Mouse (Mus musculus): ENCODE data around the gene Tecpr1. TPM values are rescaled to one million over a fixed set of nuclear protein-coding genes. Genes with fewer than 3 reads are reported as not detected.

Gene Tecpr1
- polyA plus RNA-seq, 2 experiments from 2014 or later = 68.3 to 97.8 TPM

- no peak for ATAC-seq
Measured at GRCm38 (mm10) chr5:144207478-144207877, 15.9 kb downstream of the Tecpr1 start.

- ATAC-seq = no peak
Measured at GRCm38 (mm10) chr5:144206069-144206468, 17.3 kb downstream of the Tecpr1 start.

GRCm38 (mm10) chr5:144204911-144205310 lies 18.5 kb downstream of the Tecpr1 start:
- no peak for ATAC-seq

- ATAC-seq = no peak
Measured at GRCm38 (mm10) chr5:144204303-144204702, 19.1 kb downstream of the Tecpr1 start.

GRCm38 (mm10) chr5:144203398-144203959 lies 19.9 kb downstream of the Tecpr1 start:
- ATAC-seq = no peak

- ATAC-seq = no peak
Measured at GRCm38 (mm10) chr5:144202430-144202829, 21.0 kb downstream of the Tecpr1 start.

GRCm38 (mm10) chr5:144200616-144201015 lies 22.8 kb downstream of the Tecpr1 start:
- no peak for ATAC-seq

GRCm38 (mm10) chr5:144195567-144195966 lies 27.8 kb downstream of the Tecpr1 start:
- ATAC-seq = no peak

GRCm38 (mm10) chr5:144194416-144194815 lies 29.0 kb downstream of the Tecpr1 start:
- no peak for ATAC-seq

- ATAC-seq = no peak
Measured at GRCm38 (mm10) chr5:144192673-144193072, 30.7 kb downstream of the Tecpr1 start.

GRCm38 (mm10) chr5:144191026-144191425 lies 32.4 kb downstream of the Tecpr1 start:
- no peak for ATAC-seq

GRCm38 (mm10) chr5:144189950-144190583 lies 33.3 kb downstream of the Tecpr1 start, which contains the start of gene Bhlha15:
Gene Bhlha15, plus strand, starts transcription at chr5:144190286.
- ATAC-seq = no peak

- ATAC-seq = no peak
Measured at GRCm38 (mm10) chr5:144189327-144189726, 34.1 kb downstream of the Tecpr1 start.

GRCm38 (mm10) chr5:144188422-144188821 lies 35.0 kb downstream of the Tecpr1 start:
- no peak for ATAC-seq

GRCm38 (mm10) chr5:144184350-144185045 lies 38.9 kb downstream of the Tecpr1 start:
- ATAC-seq = no peak

- no peak for ATAC-seq
Measured at GRCm38 (mm10) chr5:144183647-144184335, 39.6 kb downstream of the Tecpr1 start.

GRCm38 (mm10) chr5:144183248-144183559 lies 40.2 kb downstream of the Tecpr1 start:
- ATAC-seq = no peak

- ATAC-seq = no peak
Measured at GRCm38 (mm10) chr5:144182542-144183247, 40.7 kb downstream of the Tecpr1 start.

- ATAC-seq = no peak
Measured at GRCm38 (mm10) chr5:144181249-144181648, 42.2 kb downstream of the Tecpr1 start.

GRCm38 (mm10) chr5:144178216-144178615 lies 45.2 kb downstream of the Tecpr1 start:
- ATAC-seq = no peak

GRCm38 (mm10) chr5:144173648-144174047 lies 49.8 kb downstream of the Tecpr1 start:
- no peak for ATAC-seq

GRCm38 (mm10) chr5:144169275-144169975 lies 54.0 kb downstream of the Tecpr1 start:
- no peak for ATAC-seq
